Mouse (Mus musculus) megakaryocyte-erythroid progenitor cell, adult 5-6 weeks (primary cell): Measurements from ENCODE around the gene Med27. TPM values are rescaled to one million over a fixed set of nuclear protein-coding genes. Genes with fewer than 3 reads are reported as not detected.

Experiments used
- ATAC-seq: replicated peaks from 2 replicates; pipeline ENCODE4 v1.8.0; 2016; ENCODE audit warnings: mild to moderate bottlenecking, inconsistent platforms; ENCODE audit not compliant: severe bottlenecking, poor library complexity, low FRiP score, low TSS enrichment
- total RNA-seq, 2 experiments: library from RNA; stranded (forward) in 1 of 2; stranded (reverse) in 1 of 2; fragments of 200-1000, 215-1000 nt in 1 of 2; fragments of >200 nt in 1 of 2; fragmentation: Nextera tagmentation in 1 of 2; gene quantifications; 2 replicates each; pipeline ENCODE4 v1.2.3; 2014 to 2017

The Med27 gene
- total RNA-seq, 2 experiments from 2014 or later: 12.8 to 40.7 TPM

DNA sequence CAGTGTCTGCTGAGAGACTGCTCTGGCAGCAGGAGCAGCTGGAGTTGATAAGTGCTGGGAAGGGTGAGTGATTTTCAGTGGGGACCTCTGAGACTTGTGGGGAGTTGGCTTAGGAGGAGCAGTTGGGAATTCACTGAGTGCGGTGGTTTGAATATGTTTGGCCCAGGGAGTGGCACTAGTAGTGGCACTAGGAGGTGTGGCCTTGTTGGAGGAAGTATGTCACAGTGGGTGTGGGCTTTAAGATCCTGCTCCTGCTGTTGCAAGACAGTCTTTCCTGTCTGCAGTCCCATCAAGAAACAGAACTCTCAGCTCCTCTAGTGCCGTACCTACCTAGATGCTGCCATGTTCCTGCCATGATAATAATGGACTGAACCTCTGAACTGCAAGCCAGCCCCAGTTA, 115.2 kb downstream of the Med27 start:
- ATAC-seq: no peak

- no peak for ATAC-seq
These were observed 116.5 kb downstream of the Med27 start for GRCm38 (mm10) chr2:29463039-29463585.

DNA sequence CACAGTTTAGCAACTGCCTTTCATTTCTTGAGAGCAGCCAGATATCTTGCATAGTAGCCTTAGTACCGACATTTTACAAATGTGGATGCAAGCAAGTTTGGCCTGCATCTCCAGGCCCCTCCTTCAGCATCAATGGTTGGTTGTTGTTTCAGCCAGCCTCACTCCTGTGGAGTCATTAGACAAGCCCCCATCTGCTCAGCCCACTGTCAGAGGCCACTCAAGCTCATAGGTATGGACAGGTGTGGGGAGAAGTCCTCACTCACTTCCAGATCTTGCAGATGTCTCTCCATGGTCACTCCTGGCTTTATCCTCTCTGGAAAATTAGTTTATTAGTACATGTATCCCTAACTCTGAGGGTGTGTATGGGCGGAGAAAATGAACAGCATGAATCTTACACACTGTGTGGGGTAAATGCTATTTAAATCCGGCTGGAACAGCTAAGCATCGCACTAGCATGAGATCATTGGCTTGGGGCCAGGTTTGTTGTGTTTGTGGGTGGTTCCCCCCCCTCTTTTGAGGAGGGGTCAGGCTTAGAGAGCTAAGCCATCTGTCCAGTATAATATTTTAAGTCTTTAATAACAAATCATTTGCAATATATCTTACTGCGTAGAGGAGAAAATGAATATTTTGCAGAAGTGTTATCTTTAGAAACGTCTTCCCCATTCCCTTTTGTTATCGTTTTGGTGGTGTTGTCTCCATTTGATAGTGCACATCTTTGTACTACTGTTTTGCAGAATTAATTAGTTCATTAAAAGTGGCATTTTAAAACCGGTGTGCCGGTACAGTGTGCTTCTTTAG, 118.4 kb downstream of the Med27 start:
- ATAC-seq: no peak

DNA sequence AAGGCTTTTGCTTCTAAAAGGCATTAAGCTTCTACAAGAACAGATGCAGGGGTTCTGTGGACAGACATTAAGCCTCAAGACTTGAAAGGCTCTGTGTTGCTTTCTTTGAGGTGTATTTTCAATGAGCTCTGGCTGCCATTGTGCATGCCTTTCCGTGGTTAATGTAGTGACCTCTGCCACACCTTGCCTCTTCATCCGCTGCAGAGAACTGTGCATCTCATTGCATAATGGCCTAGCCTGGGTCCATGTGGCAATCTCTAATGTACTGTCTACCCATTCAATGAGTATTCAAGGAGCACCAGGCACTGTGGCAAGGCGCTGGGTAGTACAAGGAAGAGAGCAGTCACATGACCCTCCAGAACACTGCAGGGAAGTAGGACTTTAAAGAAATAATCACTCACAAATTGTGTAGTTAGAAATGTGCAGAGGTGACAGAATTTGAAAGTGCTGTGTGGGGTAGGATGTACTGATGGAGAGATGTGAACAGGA, 119.1 kb downstream of the Med27 start:
- ATAC-seq: no peak

- no peak for ATAC-seq
These were observed 119.8 kb downstream of the Med27 start for GRCm38 (mm10) chr2:29466396-29466795.

DNA sequence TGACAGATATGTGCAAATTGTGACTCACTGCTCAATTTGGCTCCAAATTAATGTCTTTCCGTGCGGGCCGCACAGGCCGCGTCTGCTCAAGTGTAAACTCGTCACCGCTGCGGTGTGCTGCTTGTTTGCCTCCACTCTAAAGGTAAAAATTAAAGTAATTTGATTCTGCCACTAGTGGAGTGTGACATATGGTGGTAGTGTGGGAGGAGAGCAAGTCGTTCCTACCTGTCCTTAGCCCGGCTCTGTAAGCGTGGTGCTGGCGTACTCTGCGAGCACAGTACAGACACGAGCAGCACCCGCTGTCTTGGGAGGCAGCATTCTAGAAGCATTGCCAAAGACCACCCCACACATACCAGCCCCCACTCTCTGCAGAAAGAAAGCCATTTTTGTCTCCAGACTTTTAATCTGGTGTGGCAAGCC, 121.9 kb downstream of the Med27 start:
- ATAC-seq: no peak

GRCm38 (mm10) chr2:29472952-29473437, 126.4 kb downstream of the Med27 start:
- ATAC-seq: no peak

DNA sequence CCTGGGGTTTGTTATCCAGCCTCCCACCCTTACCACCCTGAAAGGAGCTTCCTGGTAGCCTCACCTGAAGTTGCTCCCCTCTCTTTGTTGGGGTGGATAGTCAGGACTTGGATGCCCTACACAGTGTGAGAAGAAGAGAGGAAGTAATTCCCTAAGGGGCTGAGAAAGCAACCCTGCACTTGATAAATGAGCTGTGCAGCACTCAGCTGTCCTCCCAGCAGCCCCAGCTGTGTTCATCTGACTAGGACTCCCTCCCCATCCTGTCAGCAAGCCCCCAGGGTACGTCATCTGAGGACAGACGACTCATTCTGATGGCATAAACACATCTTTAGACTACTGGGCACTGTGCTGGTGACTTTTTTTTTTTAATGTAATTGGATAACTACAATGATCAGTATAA, 127.3 kb downstream of the Med27 start:
- no peak for ATAC-seq

DNA sequence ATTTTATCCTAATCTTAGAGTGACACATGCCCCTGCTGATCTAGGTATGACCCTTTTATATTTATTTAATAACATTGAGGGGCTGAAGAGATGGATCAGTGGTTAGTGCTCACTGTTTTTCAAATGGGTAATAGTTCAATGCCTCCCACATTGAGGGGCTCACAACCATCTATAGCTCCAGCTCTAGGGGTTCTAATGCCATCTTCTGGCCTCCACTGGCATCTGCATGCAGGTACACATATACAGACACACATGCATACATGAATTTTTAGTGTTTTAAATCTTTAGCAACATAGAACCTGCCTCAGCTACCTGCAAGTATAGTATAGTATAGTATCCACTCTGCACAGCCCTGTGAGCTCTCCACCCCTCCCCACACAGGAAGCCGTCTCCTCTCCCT, 130.1 kb downstream of the Med27 start:
- ATAC-seq: no peak

- no peak for ATAC-seq
These were observed 135.2 kb downstream of the Med27 start for GRCm38 (mm10) chr2:29481856-29482255.

DNA sequence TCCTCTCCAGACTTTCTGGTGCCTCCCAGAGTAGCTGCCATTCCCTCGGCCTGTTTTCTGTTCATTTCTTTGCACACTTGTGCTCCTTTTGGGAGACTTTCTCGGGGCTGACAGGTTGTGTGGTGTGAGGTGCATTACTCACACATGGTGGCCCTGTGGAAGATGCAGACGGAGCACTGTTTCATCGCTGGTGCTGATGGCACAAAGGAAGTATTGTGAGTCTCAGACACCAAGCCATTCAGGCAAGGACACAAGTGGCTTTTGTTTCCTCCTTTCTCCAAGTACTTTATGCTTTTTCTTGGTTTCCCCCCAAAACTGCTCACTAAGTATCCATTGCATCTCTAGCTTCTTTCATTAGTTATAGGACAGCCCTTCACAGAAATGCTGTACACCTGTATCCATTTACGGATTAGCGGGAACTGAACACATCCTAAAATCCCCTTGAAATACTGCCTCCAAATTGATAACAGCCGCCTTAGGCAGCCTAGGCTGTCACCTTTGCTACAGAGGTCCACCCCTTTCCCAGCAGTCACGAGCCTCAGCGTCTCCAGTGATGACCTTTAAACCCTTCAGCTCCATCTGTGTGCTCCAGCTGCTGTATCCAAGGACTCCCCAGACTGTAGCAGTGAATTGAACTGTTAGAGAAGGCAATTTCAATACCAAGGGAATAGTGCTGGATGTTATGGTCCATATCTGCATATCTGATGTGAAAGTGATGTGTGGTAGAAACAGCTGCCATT, 136.5 kb downstream of the Med27 start:
- no peak for ATAC-seq

DNA sequence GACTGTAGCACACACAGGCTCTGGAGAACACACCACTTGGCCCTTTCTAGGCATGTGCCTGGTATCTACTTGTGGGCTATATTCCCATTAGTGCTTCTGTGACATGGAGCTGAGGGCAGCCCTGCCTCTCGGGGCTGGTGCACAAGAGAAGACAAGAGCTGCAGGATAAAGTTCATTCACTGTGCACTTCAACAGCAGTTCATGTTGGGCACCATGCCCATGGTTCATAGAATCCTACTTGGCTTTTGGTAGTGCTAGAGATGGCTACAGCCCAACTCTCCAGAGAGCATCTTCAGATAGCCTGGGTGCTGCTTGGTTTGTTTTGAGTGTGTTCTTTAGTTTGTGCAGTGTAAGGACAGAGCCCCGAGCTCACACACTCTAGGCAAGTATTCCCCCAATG, 138.9 kb downstream of the Med27 start:
- ATAC-seq: no peak

DNA sequence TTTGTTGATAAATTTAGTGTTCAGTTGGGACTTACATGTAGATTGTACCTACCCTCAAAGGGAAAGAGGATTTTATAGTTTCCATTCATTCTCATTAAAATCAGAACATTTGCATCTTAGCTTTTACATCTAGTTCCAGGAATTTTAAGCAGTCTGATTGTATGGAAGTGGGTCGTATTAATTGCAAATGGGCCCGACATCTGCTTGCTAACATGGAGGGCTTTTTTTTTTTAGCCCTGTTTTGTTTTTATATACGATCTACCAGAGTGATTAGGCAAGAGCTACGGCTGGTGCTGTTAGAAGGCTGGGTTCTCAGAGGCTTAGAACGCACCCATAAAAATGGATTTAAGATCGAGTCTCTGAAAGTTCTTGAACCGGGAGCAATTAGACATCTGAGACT, 139.9 kb downstream of the Med27 start:
- no peak for ATAC-seq

DNA sequence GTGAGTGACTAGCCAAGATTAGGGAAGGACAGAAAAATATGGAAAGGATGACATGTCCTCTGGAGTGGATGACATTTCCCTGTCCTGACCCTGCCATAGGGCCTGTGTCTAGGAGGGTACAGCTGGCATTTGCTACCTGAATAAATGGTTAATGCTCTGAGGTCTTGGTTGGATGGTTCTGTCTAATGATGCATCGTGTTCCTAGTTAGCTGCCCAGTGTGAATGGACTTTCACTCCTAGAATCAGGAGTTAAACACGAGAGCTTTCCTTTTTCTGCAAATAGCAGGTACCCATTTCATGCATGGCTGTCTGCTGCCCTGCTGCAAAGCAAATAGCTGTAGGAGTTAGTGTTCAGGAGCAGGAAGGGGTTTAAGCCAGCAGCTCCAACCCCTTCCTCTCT, 141.0 kb downstream of the Med27 start:
- no peak for ATAC-seq

DNA sequence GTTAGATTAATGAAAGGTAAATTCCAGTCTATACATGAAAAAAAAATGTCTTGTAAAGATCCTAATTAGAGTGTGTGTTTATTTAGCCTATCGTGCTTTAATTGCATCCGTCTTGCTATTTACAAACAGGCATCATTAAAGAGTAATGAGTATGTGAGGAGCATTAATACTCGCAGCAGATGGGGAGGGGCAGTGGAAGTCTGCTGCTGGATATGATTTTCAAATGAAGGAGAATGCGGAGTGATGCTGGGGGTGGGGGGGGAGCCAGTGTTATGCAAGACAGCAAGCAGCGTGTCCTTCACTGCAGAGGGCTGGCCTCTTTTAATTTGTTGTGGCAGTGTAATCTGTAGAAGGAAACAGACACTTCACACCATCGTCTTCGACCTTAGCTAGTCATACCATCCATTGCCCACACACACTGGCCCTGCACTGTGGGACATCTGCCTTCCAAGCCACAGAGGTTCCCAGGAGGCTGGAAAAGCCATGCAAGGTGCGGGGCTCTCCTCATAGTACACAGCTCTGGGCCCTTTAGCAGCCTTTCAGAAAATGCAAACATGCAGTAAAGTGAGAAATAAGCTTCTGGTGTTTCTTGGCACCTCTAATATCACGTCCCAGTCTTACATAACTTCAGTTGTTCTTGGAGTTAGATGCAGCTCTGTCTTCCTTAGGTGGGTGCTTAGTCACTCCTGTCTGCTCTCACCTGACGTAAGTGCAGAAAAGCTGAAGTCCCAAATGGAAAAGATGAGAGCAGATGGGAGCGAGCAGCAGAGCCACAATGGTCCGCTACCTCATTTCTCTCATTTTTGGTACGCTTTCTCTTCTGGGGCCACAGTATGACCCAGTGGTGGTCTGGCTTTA, 142.0 kb downstream of the Med27 start:
- no peak for ATAC-seq

GRCm38 (mm10) chr2:29491656-29492055, 145.0 kb downstream of the Med27 start:
- ATAC-seq: no peak

GRCm38 (mm10) chr2:29493396-29494031, 146.9 kb downstream of the Med27 start:
- no peak for ATAC-seq

- ATAC-seq: no peak
These were observed 148.7 kb downstream of the Med27 start for GRCm38 (mm10) chr2:29495271-29495670.
